Mouse (Mus musculus): ENCODE results near the gene H2afy. TPM values are rescaled to one million over a fixed set of nuclear protein-coding genes. Genes with fewer than 3 reads are reported as not detected.

The H2afy gene
- total and polyA plus RNA-seq, 3 experiments, result 148 to 162 (median 153) TPM

GRCm38 (mm10) chr13:56075930-56076329 is 60.2 kb downstream of the H2afy start:
- Histone ChIP-seq H3K4me1 (ENCODE audit: control insufficient read depth in 1 of 2, insufficient read depth in 2 of 2) (no peaks in the 10 kb centered on the region), H3K36me3 (replicated peaks in 1 of 2; ENCODE audit: control insufficient read depth in 1 of 2, insufficient read depth in 1 of 2, low read length in 1 of 2) (peaks cover 75 to 98% of the 10 kb centered on the region in 2 experiments), H3K9me3 (replicated peaks; ENCODE audit: low read length) (no peaks in the 10 kb centered on the region), H3K9ac (ENCODE audit: insufficient read depth, low read depth) (no peak overlapping the region), H3K27ac (ENCODE audit: insufficient read depth, low read depth) (no peak overlapping the region), H3K27me3 (replicated peaks) (no peaks in the 10 kb centered on the region), H3K4me2 (ENCODE audit: insufficient read depth, low read depth, poor library complexity, severe bottlenecking) (no peak overlapping the region), H3K79me2 (replicated peaks; ENCODE audit: control insufficient read depth, extremely low read depth, insufficient read depth, poor library complexity, severe bottlenecking) (no peaks in the 10 kb centered on the region), H3K4me3 (replicated peaks in 1 of 3; ENCODE audit: low read depth in 2 of 3, low read length in 2 of 3, poor library complexity in 1 of 3) (no peak overlapping the region)
- TF ChIP-seq MAX (IDR thresholded peaks at IDR 0.05; ENCODE audit: low read length) (no peak), HCFC1 (IDR thresholded peaks at IDR 0.05; ENCODE audit: low read depth, low read length) (no peak), MEF2A (IDR thresholded peaks at IDR 0.05; ENCODE audit: borderline replicate concordance, low read depth, low read length) (no peak), RAD21 (IDR thresholded peaks at IDR 0.05; ENCODE audit: low read depth, low read length) (no peak), EP300 (IDR thresholded peaks at IDR 0.05; ENCODE audit: low read length) (no peak), MAZ (IDR thresholded peaks at IDR 0.05; ENCODE audit: low read depth, low read length) (no peak), JUN (IDR thresholded peaks at IDR 0.05; ENCODE audit: insufficient read depth, low read depth, low read length) (no peak), CHD1 (IDR thresholded peaks at IDR 0.05; ENCODE audit: low read depth, low read length) (no peak), E2F4 (IDR thresholded peaks at IDR 0.05; ENCODE audit: insufficient replicate concordance, low read depth, low read length) (no peak), IRF4 (IDR thresholded peaks at IDR 0.05; ENCODE audit: low read depth, low read length) (no peak), POLR2A (IDR thresholded peaks at IDR 0.05; ENCODE audit: low read depth, low read length) (no peak), POLR2AphosphoS2 (IDR thresholded peaks at IDR 0.05; ENCODE audit: low read depth, low read length) (no peak), ZNF384 (IDR thresholded peaks at IDR 0.05; ENCODE audit: low read depth, low read length) (no peak), ELF1 (IDR thresholded peaks at IDR 0.05; ENCODE audit: low read depth, low read length) (no peak), CHD2 (IDR thresholded peaks at IDR 0.05; ENCODE audit: low read length) (no peak), USF1 (IDR thresholded peaks at IDR 0.05; ENCODE audit: low read depth, low read length) (no peak), ETS1 (conservative IDR thresholded peaks at IDR 0.05; ENCODE audit: low read depth, low read length) (no peak)
- DNase-seq (ENCODE audit: extremely low read depth), result no peak
- dilution Hi-C loops (cut with MboI; ENCODE audit: extremely low pct_ligation_motif_present, extremely low pct_unique_long_range_greater_than_20kb, low sequenced_read_pairs), result no loop called here
- in situ Hi-C loops (cut with MboI; ENCODE audit: low pct_ligation_motif_present, low pct_unique_long_range_greater_than_20kb, low sequenced_read_pairs), result no loop called here

- no peaks in the 10 kb centered on the region for H3K4me1 ChIP-seq (ENCODE audit: control insufficient read depth in 1 of 2, insufficient read depth in 2 of 2)
- TF ChIP-seq PAX5 (IDR thresholded peaks at IDR 0.05; ENCODE audit: low read length), result no peak
- TF ChIP-seq CHD1 (IDR thresholded peaks at IDR 0.05; ENCODE audit: low read depth, low read length), result no peak
- TF ChIP-seq RCOR1 (conservative IDR thresholded peaks at IDR 0.05; ENCODE audit: low read depth, low read length), result no peak
- H3K4me2 ChIP-seq (ENCODE audit: insufficient read depth, low read depth, poor library complexity, severe bottlenecking), result no peak overlapping the region
- H3K27me3 ChIP-seq (replicated peaks), result no peaks in the 10 kb centered on the region
- H3K9me3 ChIP-seq (replicated peaks; ENCODE audit: low read length), result no peaks in the 10 kb centered on the region
- H3K27ac ChIP-seq (ENCODE audit: insufficient read depth, low read depth), result no peak overlapping the region
- dilution Hi-C loops (cut with MboI; ENCODE audit: extremely low pct_ligation_motif_present, extremely low pct_unique_long_range_greater_than_20kb, low sequenced_read_pairs) (no loop called here), in situ Hi-C loops (cut with MboI; ENCODE audit: low pct_ligation_motif_present, low pct_unique_long_range_greater_than_20kb, low sequenced_read_pairs) (no loop called here)
- no peak overlapping the region for H3K9ac ChIP-seq (ENCODE audit: insufficient read depth, low read depth)
- H3K4me3 ChIP-seq (replicated peaks in 1 of 3; ENCODE audit: low read depth in 2 of 3, low read length in 2 of 3, poor library complexity in 1 of 3), result no peak overlapping the region
- peaks cover 52 to 80% of the 10 kb centered on the region in 2 experiments for H3K36me3 ChIP-seq (replicated peaks in 1 of 2; ENCODE audit: control insufficient read depth in 1 of 2, insufficient read depth in 1 of 2, low read length in 1 of 2)
- no peak for DNase-seq (ENCODE audit: extremely low read depth)
- H3K79me2 ChIP-seq (replicated peaks; ENCODE audit: control insufficient read depth, extremely low read depth, insufficient read depth, poor library complexity, severe bottlenecking), result no peaks in the 10 kb centered on the region
These were observed 63.0 kb downstream of the H2afy start for GRCm38 (mm10) chr13:56073186-56073585.

Data from CH12.LX (cell line).